Mouse (Mus musculus): ENCODE measurements around the gene Fam222b. TPM values are rescaled to one million over a fixed set of nuclear protein-coding genes. Genes with fewer than 3 reads are reported as not detected.

The Fam222b gene
- total RNA-seq, 1 experiment from 2014 or later, result 19.1 TPM

DNA sequence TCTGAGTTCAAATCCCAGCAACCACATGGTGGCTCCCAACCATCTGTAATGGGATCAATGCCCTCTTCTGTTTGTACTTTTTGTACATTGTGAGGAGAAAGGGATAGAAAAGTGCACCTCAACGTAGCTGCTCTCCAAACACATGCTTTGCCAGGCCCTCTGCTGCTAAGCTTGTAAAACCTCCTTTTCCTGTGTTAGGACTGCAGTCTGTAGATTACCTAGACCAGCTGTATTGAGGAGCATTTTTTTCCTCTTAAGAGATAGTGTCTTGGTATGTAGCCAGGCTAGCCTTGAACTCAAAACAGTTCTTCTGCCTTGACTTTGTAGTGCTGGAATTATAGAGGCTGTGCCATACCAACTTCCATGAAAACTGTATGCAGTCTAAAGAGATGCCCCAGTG lies 41.7 kb downstream of the Fam222b start:
- no peak for DNase-seq

DNA sequence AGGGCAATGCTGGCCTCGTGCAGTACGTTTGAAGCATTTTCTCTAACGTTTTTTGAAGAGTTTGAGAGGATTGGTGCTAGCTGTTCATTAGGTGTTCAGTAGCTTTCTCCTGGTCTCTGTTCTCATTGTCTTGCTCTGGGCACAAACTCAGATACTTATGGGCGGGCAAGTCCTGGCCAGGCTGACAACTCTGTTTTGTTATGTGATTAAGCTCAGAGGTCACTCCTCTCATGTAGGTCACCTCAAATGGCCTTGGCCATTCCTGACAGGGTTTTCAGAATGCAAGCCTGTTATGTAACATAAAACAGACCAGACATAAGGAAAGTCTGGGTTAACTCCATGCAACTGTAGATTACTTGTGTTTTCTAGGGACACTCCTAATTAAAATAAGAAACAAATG lies 43.1 kb downstream of the Fam222b start:
- no peak for DNase-seq

DNA sequence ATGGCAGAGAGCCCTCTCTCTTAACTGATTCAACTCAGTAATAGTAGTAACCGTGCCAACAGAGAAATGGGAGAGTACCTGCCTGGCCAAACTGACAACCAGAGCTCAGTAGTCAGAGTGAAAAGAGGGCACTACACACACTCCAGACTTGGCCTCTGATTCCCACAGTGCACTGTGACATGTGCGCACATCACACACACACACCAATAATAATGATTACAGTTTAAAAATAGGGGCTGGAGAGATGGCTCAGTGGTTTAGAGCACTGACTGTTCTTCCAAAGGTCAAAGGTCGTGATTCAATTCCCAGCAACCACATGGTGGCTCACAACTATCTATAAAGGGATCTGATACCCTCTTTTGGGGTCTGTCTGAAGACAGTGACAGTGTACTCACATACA lies 43.6 kb downstream of the Fam222b start:
- DNase-seq, result no peak

DNA sequence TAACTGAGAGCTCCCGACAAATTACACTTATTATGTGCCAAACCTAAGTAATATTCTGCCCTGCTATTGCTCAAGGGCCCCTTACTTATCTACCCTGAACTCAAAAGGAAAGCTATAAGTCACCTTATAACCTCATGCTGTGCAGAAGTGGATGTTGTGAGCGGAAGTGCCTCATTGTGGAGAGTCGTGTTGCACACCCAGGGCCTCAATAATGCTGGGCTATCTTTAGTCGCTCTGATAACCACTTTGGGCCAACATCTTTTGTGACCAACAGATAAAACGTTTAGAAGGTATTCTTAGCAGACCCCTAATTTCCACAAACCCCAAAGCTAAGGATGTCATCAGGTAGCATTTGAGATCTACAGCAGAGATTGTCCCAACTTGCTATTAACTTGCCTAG lies 46.2 kb downstream of the Fam222b start:
- no peak for DNase-seq

DNA sequence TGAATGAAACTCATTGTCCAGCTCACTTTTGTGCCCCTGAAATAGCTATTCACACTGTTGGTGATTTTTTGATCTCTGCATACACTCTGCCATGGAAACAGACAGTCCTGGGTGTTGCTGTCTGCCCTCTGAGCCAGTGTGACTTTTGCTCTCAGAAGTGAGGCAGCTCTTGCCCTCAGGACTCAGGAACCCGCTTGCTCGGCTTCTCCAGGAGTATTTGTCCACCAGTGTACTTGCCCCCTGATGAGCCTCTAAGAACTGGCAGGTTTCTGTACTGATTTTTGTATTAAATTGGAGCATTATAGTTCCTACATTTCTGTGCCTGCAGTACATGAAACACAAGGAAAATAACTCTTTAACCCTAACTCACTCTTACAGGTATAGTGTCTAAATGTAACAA lies 49.1 kb downstream of the Fam222b start:
- no peak for DNase-seq

DNA sequence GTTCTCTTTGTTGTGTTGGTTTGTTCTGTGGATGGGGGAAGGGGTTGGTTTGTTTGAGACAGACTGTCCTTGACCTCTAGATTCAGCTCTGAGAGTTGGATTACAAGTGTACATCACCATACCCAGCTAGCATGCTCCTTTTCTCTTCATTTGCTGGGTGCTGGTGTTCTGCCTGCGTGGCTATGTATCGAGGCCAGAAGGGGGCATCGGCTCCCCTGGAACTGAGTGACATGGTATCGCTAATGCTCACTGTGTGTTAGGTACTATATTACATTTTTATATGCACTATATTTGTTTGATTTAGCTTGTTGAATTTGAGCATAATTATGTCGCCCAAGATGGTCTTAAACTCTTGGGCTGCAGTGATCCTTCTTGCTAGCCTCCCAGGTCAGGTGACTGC lies 51.7 kb downstream of the Fam222b start:
- no peak for DNase-seq

DNA sequence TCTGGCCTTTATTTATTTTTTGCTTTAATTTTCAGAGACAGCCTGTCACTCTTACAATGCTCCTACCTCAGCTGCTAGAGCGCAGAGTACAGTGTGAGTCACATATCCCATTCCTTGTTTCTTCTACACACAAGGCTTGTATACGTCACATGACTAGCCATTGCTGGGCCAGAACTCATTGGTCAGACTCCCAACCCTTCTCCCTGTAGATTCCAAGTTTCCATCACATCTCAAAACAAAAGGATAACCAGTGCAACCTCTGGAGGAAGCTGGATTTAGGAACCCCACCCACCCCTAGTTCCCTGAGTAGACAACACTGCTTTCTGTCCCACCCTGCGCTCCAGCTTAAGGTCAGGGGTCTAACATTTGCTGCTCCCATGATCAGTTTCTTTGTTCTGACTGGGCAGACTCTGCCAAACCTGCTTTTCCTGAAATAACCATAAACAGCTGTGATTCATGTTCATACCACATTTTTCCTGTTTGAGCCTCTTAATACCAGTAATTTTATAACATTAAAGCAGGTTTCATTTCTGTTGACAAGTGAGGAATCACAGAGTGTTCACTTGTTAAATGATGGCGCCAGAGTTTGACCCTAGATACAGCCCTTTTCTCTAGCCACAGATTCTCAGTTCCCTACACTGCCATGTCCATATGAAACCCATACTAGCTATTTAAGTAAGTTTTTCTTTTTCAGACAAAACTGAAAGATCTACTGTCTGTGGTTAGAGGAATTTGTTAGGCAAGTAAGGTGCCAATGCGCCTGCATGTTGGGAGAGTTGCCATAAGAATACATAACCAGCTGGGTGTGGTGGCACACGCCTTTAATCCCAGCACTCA lies 52.5 kb downstream of the Fam222b start:
- no peak for DNase-seq

DNA sequence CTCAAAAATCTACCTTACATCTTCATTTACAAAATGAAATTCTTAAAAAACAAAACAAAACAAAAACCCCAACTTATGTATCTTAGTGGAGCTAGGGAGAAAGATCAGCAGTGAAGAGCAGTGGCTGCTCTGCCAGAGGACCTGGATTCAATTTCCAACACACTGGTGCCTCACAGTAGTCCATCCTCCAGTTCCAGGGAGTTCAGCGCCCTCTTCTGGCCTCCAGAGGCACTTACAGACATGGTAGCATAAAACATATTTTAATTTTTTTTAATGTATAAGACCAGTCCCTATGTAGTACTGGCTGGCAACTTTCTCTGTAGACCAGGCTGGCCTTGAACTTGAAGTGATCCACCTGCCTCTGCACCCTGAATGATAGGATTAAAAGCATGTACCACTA lies 56.7 kb downstream of the Fam222b start:
- DNase-seq, result peak; percentile 61

DNA sequence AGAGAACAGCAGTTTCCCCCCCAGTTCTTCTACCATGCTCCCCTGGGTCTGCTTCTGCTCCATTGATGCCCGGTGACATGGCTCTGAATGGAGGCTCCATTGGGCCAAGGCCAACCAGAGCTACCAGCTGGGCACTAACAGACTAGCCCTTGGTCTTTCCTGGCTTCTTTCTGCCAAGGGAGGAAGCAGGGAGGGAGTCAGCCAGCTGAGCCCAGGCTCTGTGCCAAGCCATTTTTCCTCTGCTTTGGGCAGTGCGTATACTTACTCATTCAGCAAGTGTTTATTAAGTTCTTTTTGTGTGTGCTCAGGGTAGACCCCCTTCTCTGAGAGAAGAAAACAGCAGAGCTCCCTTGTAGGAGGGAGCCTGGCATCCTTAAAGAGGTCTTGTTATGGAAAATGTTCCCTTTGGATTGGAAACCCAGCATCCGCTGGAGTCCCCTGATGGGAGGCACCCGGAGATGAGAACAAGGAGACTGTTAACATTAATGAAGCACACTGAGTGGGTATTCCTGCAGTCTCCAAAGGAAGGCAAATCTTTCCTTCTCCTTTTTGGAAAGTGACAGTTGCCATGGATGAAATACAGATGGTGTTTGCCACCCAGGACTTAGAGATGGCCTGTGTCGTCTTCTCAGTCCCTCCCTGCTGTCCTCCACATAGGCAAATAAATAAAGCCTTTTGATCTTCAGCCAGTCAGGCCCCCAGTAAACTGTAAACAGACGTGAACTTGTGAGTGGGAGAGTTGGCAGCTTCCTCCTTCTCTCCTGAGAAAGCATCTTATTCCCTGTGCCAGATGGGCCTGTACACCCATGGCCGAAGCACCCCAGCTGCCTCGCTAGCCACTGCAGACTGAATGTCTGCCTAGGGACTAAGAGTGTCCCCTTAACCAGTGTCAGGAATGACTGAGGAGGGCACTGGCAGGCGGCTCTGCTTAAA lies 58.1 kb downstream of the Fam222b start:
- DNase-seq, result peak; percentile 83

DNA sequence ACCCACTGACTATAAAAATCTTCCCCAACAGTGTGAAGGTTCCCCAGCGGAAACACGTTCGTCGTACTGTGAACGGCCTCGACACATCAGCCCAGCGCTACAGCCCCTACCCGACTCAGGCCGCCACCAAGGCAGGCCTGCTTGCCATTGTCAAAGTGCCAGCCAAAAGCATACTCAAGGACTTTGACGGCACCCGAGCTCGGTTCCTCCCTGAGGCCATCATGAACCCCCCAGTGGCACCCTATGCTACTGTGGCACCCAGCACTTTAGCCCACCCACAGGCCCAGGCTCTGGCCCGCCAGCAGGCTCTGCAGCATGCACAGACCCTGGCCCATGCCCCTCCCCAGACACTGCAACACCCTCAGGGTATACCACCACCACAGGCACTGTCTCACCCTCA lies 59.3 kb downstream of the Fam222b start:
- DNase-seq, result no peak

DNA sequence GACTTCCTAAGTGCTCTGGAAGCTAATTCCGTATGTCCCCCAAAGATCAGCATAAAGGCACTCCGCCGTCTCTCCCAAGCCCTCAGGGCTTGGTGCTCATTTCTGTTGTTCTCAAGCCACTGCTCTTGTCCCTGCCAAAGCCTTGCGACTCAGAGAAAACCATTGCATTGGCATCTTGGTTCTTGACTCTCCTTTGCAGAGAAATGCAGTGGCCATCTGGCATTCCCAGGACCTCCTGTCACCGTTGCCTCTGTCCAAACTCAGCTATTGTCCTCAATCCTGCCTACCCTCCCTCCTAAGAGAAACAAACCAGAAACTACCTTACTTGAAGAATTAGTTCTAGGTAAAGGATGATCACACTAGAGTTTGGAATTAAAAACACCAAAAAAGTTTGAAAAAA lies 61.2 kb downstream of the Fam222b start:
- DNase-seq, result no peak

DNA sequence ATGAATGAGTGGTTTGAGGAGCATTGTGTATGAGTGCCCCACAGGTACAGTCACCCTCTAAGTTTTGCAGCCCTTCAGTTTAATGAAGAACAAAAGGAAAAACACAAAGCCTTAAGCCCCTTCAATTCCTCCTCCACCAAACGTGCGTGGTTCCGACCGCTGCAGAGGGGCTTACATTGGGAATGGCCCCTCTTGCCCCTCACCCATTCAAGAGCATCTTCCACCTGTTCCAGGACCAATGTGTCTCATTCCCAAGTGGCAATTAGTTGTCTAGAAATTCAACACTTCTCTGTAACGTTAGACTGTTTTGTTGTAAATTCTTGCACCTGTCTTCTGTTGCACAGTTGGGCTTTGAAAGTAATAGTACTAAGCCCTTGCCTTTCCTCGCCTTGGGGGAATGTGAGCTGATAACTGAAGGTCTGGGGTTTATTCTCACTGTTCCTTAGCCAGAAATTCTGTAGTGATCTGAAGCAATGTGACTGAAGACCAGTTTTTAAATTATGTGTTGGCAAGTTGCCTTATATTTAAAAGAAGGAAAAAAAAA lies 61.8 kb downstream of the Fam222b start:
- no peak for DNase-seq

DNA sequence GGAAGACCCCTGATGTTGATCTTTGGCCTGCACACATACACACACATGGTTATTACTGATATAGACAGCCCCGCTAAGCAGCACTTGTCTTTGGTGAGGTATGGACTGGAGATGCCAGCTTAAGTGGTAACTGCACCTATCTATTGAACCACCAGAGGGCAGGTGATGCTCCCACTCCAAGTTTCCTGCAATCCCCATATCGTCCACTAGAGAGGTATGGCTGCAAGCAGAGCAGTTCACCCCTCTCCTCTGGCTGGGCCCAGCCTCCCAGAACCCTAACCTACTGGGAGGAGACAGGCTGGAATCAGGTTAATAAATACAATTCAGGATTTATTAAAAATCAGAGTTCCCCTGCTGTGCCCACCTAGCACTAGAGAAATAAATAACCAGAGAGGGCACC lies 64.6 kb downstream of the Fam222b start:
- peak; percentile 89 for DNase-seq

DNA sequence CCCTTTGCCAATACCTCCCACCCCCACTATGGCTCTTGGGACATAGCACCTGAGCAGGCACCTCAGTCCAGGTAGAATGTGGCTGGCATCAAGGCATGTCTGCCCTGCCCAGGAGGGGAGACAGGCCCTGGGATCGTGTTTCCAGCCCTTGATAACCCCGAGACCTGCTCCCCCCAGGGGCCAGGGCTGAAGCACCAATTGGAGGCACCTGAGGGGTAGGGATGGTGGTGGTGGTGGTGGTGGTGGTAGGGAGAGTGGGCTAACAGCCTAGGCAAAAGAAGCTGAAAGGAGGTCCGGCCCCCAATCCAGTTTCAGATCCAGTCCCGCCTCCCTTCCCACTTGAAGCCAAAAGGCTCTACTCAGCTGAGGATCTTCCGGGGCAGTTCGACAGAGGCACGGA lies 65.1 kb downstream of the Fam222b start:
- no peak for DNase-seq

DNA sequence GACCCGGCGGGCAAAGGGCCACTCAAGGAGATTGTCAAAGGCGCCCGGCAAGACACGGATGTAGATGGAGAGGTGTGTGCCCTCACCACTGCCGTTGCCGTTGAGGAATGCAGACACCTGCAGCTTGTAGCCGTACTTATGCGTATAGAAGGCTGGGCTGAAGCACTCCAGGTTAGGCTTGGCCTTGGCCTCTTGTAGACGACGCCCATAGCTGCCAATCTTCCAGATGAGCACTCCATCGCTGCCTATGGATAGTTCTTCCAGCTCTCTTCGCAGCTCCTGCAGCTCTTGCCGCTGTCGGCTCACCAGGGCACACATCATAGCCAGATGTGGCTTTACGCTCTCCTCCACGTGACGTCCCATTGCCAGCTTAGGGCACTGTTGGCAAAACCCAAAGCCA lies 65.7 kb downstream of the Fam222b start:
- DNase-seq, result no peak

DNA sequence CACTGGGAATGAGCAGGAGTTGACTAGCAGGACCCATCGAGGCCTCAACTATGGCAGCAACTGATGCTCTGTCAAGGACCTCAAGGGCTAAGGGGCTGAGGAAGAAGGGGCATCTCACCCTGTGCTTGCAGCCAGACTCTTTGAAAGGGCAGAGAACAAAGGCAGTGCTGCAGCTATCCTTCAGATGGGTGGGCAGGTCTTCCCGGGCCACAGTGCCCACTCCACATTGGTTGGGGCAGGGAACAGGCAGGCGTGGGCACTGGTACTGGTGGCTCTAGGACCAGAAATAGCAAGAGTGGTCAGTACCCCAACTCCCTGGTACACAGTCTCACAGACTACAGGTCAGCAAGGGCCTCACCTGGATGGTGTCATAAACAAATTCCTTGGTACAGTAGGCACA lies 66.2 kb downstream of the Fam222b start:
- DNase-seq, result no peak

DNA sequence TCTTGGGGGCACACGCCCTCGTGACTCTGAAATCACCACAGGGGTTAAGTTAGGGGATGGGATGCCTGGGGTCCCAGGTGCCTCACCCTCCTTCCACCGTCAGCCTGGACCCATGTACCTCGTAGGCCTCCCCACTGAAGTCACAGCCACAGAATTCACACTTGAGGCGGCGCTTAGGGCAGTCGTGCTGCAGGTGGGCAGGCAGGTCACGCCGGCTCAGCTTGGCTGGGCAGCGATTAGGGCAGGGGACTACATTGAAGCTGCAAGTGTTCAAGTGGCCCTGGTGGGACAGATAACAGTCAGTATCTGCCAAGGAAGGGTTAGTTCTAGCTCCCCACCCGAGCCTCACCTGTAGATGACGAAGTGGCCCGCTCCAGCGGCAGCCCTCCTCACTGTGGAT lies 66.7 kb downstream of the Fam222b start:
- no peak for DNase-seq

DNA sequence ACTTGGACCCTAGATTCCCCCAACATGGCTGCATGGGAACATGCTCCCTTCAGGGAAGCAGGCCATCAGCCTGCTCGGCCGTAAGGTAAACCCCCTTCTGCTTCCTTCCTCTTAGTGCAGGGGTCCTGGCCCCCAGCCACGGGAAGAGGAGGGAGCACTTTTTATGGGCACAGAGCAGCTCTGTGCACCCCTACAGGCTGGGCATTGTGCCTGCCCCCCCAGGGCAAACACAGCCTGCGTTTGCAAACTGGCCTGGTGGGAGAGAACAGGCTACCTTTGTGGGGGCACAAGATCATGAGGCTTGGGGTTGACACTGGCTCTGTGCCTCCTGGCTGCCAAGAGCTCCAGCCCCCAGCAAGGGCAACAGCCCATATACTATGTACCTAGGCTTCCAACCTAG lies 67.5 kb downstream of the Fam222b start:
- no peak for DNase-seq

DNA sequence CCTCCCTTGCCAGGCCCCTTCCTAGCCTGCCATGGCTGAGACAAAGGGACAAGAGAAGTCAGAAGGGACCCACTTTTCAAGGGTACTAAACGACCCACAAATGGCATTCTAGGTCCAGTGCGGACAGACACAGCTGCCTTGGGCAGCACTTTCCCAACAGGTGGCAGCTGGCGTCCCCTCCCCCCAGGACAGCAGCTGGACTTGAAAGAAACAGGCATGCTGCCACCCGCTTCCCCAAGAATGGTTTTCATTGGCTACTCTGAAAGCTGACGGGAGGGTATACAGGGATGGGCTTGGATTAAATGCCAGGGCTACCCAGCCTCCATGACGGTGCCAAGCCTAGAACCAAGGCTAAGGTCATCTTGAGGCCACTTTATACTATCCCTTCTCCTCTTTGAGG lies 68.0 kb downstream of the Fam222b start:
- peak; percentile 83 for DNase-seq

DNA sequence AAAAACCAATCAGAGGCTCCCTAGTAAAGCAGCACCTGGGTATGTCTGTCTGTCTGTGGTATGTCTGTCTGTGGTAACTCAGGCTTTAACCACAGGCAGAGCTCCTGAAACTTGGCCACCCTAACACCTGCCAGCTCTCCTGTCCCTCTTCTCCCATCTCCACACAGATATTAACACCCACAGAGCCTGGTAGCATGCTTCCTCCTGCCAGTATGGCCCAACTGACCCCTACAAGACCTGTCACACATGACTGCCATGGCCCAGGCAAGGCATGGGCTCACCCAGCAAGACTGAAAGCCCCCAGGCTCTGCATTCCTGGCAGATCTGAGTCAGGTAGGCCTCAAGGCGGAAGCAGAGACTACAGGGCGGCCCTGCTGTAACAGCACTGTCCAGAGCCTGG lies 68.6 kb downstream of the Fam222b start:
- no peak for DNase-seq

DNA sequence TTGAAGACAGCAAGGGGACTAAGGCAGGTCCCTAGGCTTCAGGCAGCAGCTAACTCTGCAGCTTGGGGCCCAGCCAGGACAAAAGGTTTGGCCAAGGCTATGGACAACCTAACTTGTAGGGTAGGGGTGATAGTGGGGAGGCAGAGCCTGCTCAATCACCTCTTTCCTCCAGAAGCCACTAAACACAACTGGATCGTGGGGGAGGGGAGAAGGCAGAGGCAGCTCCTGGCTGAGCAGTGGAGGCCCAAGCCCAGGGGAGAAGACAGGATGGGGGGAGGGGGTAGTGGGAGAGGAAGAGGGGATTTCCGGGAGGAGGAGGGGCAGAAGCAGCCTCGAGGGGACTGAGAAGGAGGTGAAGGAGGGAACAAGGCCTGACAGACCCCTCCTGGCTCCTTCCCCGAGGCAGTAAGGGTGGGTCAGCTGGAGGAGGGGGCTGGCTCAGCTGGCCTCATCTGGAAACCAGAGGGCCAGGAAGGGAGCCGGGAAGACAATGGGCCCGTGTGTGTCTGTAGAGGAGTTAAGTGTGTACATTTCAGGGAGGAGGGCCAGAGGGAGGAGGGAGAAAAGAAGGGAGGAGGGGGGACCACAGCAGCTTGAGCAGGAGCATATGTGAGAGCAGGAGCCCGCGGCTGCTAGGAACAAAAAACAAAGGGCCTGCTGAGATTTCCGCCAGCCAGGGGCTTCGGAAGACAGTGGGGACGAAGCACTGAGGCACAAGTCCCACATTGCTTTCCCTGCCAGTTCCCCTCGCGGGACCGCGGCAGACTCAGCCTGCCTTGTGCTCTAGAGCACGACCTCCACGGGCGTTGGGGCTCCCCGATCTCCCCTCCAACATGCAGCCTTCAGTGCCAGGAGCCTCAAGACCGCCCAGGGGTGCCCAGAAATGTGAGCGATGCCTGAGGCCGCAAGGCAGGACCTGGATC lies 69.5 kb downstream of the Fam222b start:
- DNase-seq, result peak; percentile 90

DNA sequence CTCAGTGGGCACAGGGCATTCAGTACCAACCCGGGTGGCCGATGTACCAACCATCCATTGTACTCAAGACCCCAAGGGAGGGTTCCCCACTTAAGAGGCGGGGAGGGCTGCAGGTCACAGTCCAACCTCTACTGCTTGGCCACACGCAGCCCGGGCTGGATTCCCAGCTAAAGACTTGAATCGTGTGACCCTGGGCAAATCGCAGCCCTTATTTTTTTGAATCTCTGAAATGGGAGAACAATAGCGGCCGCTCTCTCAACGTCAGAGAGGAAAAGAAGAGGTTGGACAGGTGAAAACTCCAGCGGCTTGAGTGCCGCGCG lies 70.1 kb downstream of the Fam222b start:
- no peak for DNase-seq
